Mouse (Mus musculus) hindbrain, embryonic 16.5 days (tissue): ENCODE data around the gene Mrps12. TPM values are rescaled to one million over a fixed set of nuclear protein-coding genes. Genes with fewer than 3 reads are reported as not detected.
A peak's percentile ranks its signal among the peaks of the same experiment; 100 is the strongest.

Experiments used
- ATAC-seq: fragments of 200-750 bp; cut with Nextera tagmentation; 2 replicates; pipeline ENCODE4 v1.8.0; 2017; ENCODE audit warnings: moderate TSS enrichment, moderate library complexity
- H3K27ac ChIP-seq: fragments of 300-500 bp; sonication (generic); 2 replicates; pipeline ENCODE4 v1.5.1; 2014; ENCODE audit warnings: low read depth, mild to moderate bottlenecking, control low read depth, low read length, moderate library complexity
- H3K27me3 ChIP-seq: fragments of 300-500 bp; sonication (generic); replicated peaks from 2 replicates; pipeline ENCODE4 v1.6.1; 2014; ENCODE audit warnings: low read length; ENCODE audit not compliant: control insufficient read depth, insufficient read depth
- H3K36me3 ChIP-seq: fragments of 300-500 bp; sonication (generic); 2 replicates; pipeline ENCODE4 v1.6.1; 2014; ENCODE audit warnings: mild to moderate bottlenecking, low read length, moderate library complexity, mixed read lengths; ENCODE audit not compliant: control insufficient read depth, insufficient read depth
- H3K4me1 ChIP-seq: fragments of 300-500 bp; sonication (generic); 2 replicates; pipeline ENCODE4 v1.6.1; 2014; ENCODE audit warnings: low read depth, low read length; ENCODE audit not compliant: control insufficient read depth, insufficient read depth
- H3K4me2 ChIP-seq: fragments of 300-500 bp; sonication (generic); 2 replicates; pipeline ENCODE4 v1.6.1; 2014; ENCODE audit warnings: mild to moderate bottlenecking, low read length, control low read depth, moderate library complexity
- H3K4me3 ChIP-seq: fragments of 300-500 bp; sonication (generic); 2 replicates; pipeline ENCODE4 v1.5.1; 2014; ENCODE audit warnings: mild to moderate bottlenecking, low read length, control low read depth, moderate library complexity
- H3K9ac ChIP-seq: fragments of 300-500 bp; sonication (generic); 2 replicates; pipeline ENCODE4 v1.6.1; 2014; ENCODE audit warnings: low read depth, mild to moderate bottlenecking, control low read depth, low read length, moderate library complexity
- H3K9me3 ChIP-seq: fragments of 300-500 bp; sonication (generic); 2 replicates; pipeline ENCODE4 v1.6.1; 2014; ENCODE audit warnings: mild to moderate bottlenecking, low read length, moderate library complexity; ENCODE audit not compliant: control insufficient read depth
- WGBS: fragments of 180-500 bp; shearing (Covaris S2); extraction: QIAGEN DNeasy Blood & Tissue Kit; methylation state at CpG from one replicate; pipeline ENCODE4 v1.1.7; 2014; 5-methylcytosine and 5-hydroxymethylcytosine counted together
- polyA plus RNA-seq: library from polyadenylated mRNA; unstranded; fragments of >200 nt; fragmentation: Nextera tagmentation; extraction: Ambion mirVana; gene quantifications from 2 replicates; pipeline ENCODE4 v1.2.1, GENCODE M21; 2015

Mrps12 gene
- polyA plus RNA-seq, 1 experiment from 2014 or later, result 113 TPM

- H3K9ac ChIP-seq, result no peak overlapping the region
- WGBS, result 94% methylated on average over 21 of the region's 21 CpGs
- no peak overlapping the region for H3K4me3 ChIP-seq
- no peak overlapping the region for H3K4me2 ChIP-seq
- ATAC-seq, result no peak
- peaks cover 4% of the 10 kb centered on the region; the same call in 1 of the 2 replicates for H3K36me3 ChIP-seq
- no peaks in the 10 kb centered on the region for H3K9me3 ChIP-seq
- H3K27me3 ChIP-seq, result no peaks in the 10 kb centered on the region
- peaks cover 10% of the 10 kb centered on the region for H3K4me1 ChIP-seq
- no peak overlapping the region for H3K27ac ChIP-seq
These were observed 1.8 kb downstream of the Mrps12 start for GRCm38 (mm10) chr7:28739829-28740228.

- WGBS, result 87% methylated on average over 6 of the region's 6 CpGs
- Histone ChIP-seq H3K9me3 (peaks cover 7% of the 10 kb centered on the region), H3K4me3 (no peak overlapping the region), H3K27ac (no peak overlapping the region), H3K27me3 (peaks cover 7% of the 10 kb centered on the region; the same call in 1 of the 2 replicates), H3K4me1 (peaks cover 2% of the 10 kb centered on the region), H3K36me3 (peaks cover 4% of the 10 kb centered on the region; the same call in 1 of the 2 replicates), H3K4me2 (no peak overlapping the region), H3K9ac (no peak overlapping the region)
- ATAC-seq, result no peak
These were observed 5.9 kb downstream of the Mrps12 start for GRCm38 (mm10) chr7:28735701-28736100.

GRCm38 (mm10) chr7:28733211-28733610 lies 8.4 kb downstream of the Mrps12 start:
- WGBS, result 6% methylated on average over 11 of the region's 11 CpGs
- Histone ChIP-seq H3K4me3 (peak overlapping the region; percentile 42), H3K9ac (peak overlapping the region; percentile 53; the same call in 1 of the 2 replicates)

GRCm38 (mm10) chr7:28732341-28733142 lies 9.1 kb downstream of the Mrps12 start:
- Histone ChIP-seq H3K36me3 (no peaks in the 10 kb centered on the region), H3K27me3 (peaks cover 7% of the 10 kb centered on the region; the same call in 1 of the 2 replicates), H3K4me2 (peak overlapping the region; percentile 62), H3K4me3 (peak overlapping the region; percentile 42), H3K9me3 (peaks cover 7% of the 10 kb centered on the region), H3K27ac (no peak overlapping the region), H3K9ac (peak overlapping the region; percentile 53), H3K4me1 (peaks cover 9% of the 10 kb centered on the region; the same call in 1 of the 2 replicates)
- peak; percentile 83 for ATAC-seq
- WGBS, result 4% methylated on average over 45 of the region's 58 CpGs

More at GRCm38 (mm10) chr7:28733211-28733610, 8.4 kb downstream of the Mrps12 start:
- no peak overlapping the region for H3K27ac ChIP-seq
- peaks cover 3% of the 10 kb centered on the region; the same call in 1 of the 2 replicates for H3K4me1 ChIP-seq
- H3K4me2 ChIP-seq, result peak overlapping the region; percentile 62
- no peak; the same call in 1 of the 2 replicates for ATAC-seq
- no peaks in the 10 kb centered on the region for H3K36me3 ChIP-seq
- peaks cover 7% of the 10 kb centered on the region for H3K9me3 ChIP-seq
- peaks cover 7% of the 10 kb centered on the region; the same call in 1 of the 2 replicates for H3K27me3 ChIP-seq

- 33% methylated on average over 10 of the region's 10 CpGs for WGBS
- 0 out of 2 replicates have a peak, but pooled peaks have one; percentile 28 for ATAC-seq
- 0 out of 2 replicates have a peak overlapping the region, but pooled peaks have one; percentile 28 for H3K9ac ChIP-seq
- peaks cover 7% of the 10 kb centered on the region; the same call in 1 of the 2 replicates for H3K4me1 ChIP-seq
- H3K27me3 ChIP-seq, result 0 out of 2 replicates have a peak, but pooled peaks cover under 1% of the 10 kb centered on the region
- peaks cover 7% of the 10 kb centered on the region for H3K9me3 ChIP-seq
- no peak overlapping the region for H3K27ac ChIP-seq
- H3K36me3 ChIP-seq, result no peaks in the 10 kb centered on the region
- H3K4me2 ChIP-seq, result no peak overlapping the region
- H3K4me3 ChIP-seq, result no peak overlapping the region
These were observed 13.8 kb downstream of the Mrps12 start for GRCm38 (mm10) chr7:28727649-28728340.

GRCm38 (mm10) chr7:28726600-28726999 lies 15.0 kb downstream of the Mrps12 start:
- ATAC-seq, result peak; percentile 70
- Histone ChIP-seq H3K36me3 (no peaks in the 10 kb centered on the region), H3K9me3 (peaks cover 7% of the 10 kb centered on the region), H3K4me2 (peak overlapping the region; percentile 36), H3K27ac (no peak overlapping the region), H3K4me3 (no peak overlapping the region), H3K4me1 (peaks cover 7% of the 10 kb centered on the region; the same call in 1 of the 2 replicates), H3K27me3 (no peaks in the 10 kb centered on the region), H3K9ac (0 out of 2 replicates have a peak overlapping the region, but pooled peaks have one; percentile 19)
- 9% methylated on average over 14 of the region's 14 CpGs for WGBS

GRCm38 (mm10) chr7:28724613-28725012 lies 17.0 kb downstream of the Mrps12 start:
- Histone ChIP-seq H3K9ac (no peak overlapping the region), H3K27me3 (no peaks in the 10 kb centered on the region), H3K36me3 (no peaks in the 10 kb centered on the region), H3K4me3 (no peak overlapping the region), H3K27ac (no peak overlapping the region), H3K4me2 (no peak overlapping the region), H3K9me3 (no peaks in the 10 kb centered on the region), H3K4me1 (peaks cover 7% of the 10 kb centered on the region; the same call in 1 of the 2 replicates)
- no peak for ATAC-seq
- WGBS, result 93% methylated on average over 2 of the region's 2 CpGs

GRCm38 (mm10) chr7:28722079-28722478 lies 19.5 kb downstream of the Mrps12 start:
- Histone ChIP-seq H3K4me3 (no peak overlapping the region), H3K4me2 (no peak overlapping the region), H3K4me1 (no peaks in the 10 kb centered on the region), H3K27ac (no peak overlapping the region), H3K36me3 (no peaks in the 10 kb centered on the region), H3K27me3 (no peaks in the 10 kb centered on the region), H3K9me3 (no peaks in the 10 kb centered on the region), H3K9ac (no peak overlapping the region)
- no peak for ATAC-seq
- WGBS, result 92% methylated on average over 7 of the region's 7 CpGs
